In genomic region chr12:76818120-76818519, GRCm38 (mm10) we compare ENCODE assay signal across 11 mouse cellular contexts. TPM values are rescaled to one million over a fixed set of nuclear protein-coding genes. Genes with fewer than 3 reads are reported as not detected.
DNase-seq lines count a peak whose midpoint lies in the region; ATAC-seq and TF ChIP-seq lines count a peak whose summit lies in the region.
"Had no signal": no experiment of that assay in that cellular context is flagged by ENCODE, and none has a peak within 500 bp of the region (broad histone marks: within the 10 kb centered on the region; RNA-seq: fewer than 3 reads in every experiment).

No protein-coding gene starts in this region.

- WGBS in heart, embryonic 11.5 days (ENCODE audit: insufficient replicate concordance), result 72% methylated on average over 4 of the region's 4 CpGs

- H3K4me3 ChIP-seq in heart, embryonic 11.5 days (ENCODE audit: low read depth, low read length), result no peak overlapping the region

- no peak overlapping the region for H3K4me2 ChIP-seq in heart, embryonic 11.5 days

- no peaks in the 10 kb centered on the region for H3K9me3 ChIP-seq in heart, embryonic 11.5 days (replicated peaks; ENCODE audit: control insufficient read depth, low read length)

- peaks cover 26% of the 10 kb centered on the region for H3K27me3 ChIP-seq in heart, embryonic 11.5 days (ENCODE audit: control insufficient read depth, insufficient read depth, low read length)

- 0 out of 2 replicates have a peak, but pooled peaks cover 2% of the 10 kb centered on the region for H3K4me1 ChIP-seq in heart, embryonic 11.5 days (ENCODE audit: control insufficient read depth, insufficient read depth, low read length)

- ATAC-seq in erythroblast, adult 5-6 weeks (replicated peaks; ENCODE audit: low FRiP score, poor library complexity, severe bottlenecking), result no peak
- ATAC-seq in heart, embryonic 11.5 days (replicated peaks; ENCODE audit: insufficient number of reproducible peaks, low FRiP score, low TSS enrichment), result no peak
- ATAC-seq: Patski had no signal

- H3K27ac ChIP-seq in heart, embryonic 11.5 days (ENCODE audit: low read depth, low read length), result no peak overlapping the region

- no peak for TF ChIP-seq CTCF in brain, embryonic 14.5 days (IDR thresholded peaks at IDR 0.05; ENCODE audit: borderline replicate concordance, extremely low read depth, insufficient read depth, insufficient read length)

- peak; percentile 86 for DNase-seq in ES-CJ7 (ENCODE audit: low read depth, low spot score)
- peak; percentile 38 for DNase-seq in brain, embryonic 14.5 days (ENCODE audit: low read depth)
- DNase-seq in kidney, adult 11 months, result peak; percentile 63
- DNase-seq in lung, adult 18-20 months, result peak; percentile 79 to 88
- DNase-seq in testis, postnatal 10 days (ENCODE audit: low spot score), result no peak
- DNase-seq in right cerebral cortex, adult 18-20 months, result no peak
- DNase-seq: heart, adult 18-20 months; thymus, postnatal 36 days had no signal

- TF ChIP-seq POLR2A in brain, embryonic 14.5 days (IDR thresholded peaks at IDR 0.05; ENCODE audit: borderline replicate concordance, extremely low read depth, insufficient read depth, insufficient read length, poor library complexity, severe bottlenecking), result no peak

- H3K36me3 ChIP-seq in heart, embryonic 11.5 days (ENCODE audit: control insufficient read depth, insufficient read depth, low read length), result no peaks in the 10 kb centered on the region

- no peak overlapping the region for H3K9ac ChIP-seq in heart, embryonic 11.5 days (ENCODE audit: low read depth, low read length)

RNA-seq across cellular contexts. Expression of gene Rab15, which starts 4.6 kb away (rescaled TPM):
- 27.4 and 37.6 TPM in 2 replicates for polyA plus RNA-seq in brain, embryonic 14.5 days (2012; rRNA removed)
- not detected in 2 replicates for total RNA-seq in erythroblast, adult 5-6 weeks (2015; ENCODE audit: low replicate concordance)
- 0.26 TPM in 1 of 2 replicates, not detected in the other for total RNA-seq in erythroblast, adult 5-6 weeks (2017; ENCODE audit: low replicate concordance)
- 1.5 and 1.8 TPM in 2 replicates for polyA plus RNA-seq in heart, embryonic 11.5 days (2014; fragmentation: Nextera tagmentation; extraction: Ambion mirVana)

RNA-seq across cellular contexts. Expression of gene Gpx2, which starts 22.8 kb away (rescaled TPM):
- polyA plus RNA-seq in brain, embryonic 14.5 days (2012; rRNA removed), result 0.15 and 0.22 TPM in 2 replicates
- not detected in 2 replicates for total RNA-seq in erythroblast, adult 5-6 weeks (2015; ENCODE audit: low replicate concordance)
- total RNA-seq in erythroblast, adult 5-6 weeks (2017; ENCODE audit: low replicate concordance), result 0.28 TPM in 1 of 2 replicates, not detected in the other
- polyA plus RNA-seq in heart, embryonic 11.5 days (2014; fragmentation: Nextera tagmentation; extraction: Ambion mirVana), result 0.36 TPM in 1 of 2 replicates, not detected in the other
- polyA plus RNA-seq: Patski had no signal

RNA-seq across cellular contexts. Expression of gene Fntb, which starts 52.7 kb away (rescaled TPM):
- polyA plus RNA-seq in brain, embryonic 14.5 days (2012; rRNA removed), result 40.0 and 41.1 TPM in 2 replicates
- 45.4 and 161 TPM in 2 replicates for total RNA-seq in erythroblast, adult 5-6 weeks (2015; ENCODE audit: low replicate concordance)
- total RNA-seq in erythroblast, adult 5-6 weeks (2017; ENCODE audit: low replicate concordance), result 23.5 and 48.1 TPM in 2 replicates
- 30.7 and 34.2 TPM in 2 replicates for polyA plus RNA-seq in heart, embryonic 11.5 days (2014; fragmentation: Nextera tagmentation; extraction: Ambion mirVana)

RNA-seq across cellular contexts. Expression of gene Churc1, which starts 52.8 kb away (rescaled TPM):
- polyA plus RNA-seq in brain, embryonic 14.5 days (2012; rRNA removed), result 61.9 and 63.6 TPM in 2 replicates
- total RNA-seq in erythroblast, adult 5-6 weeks (2015; ENCODE audit: low replicate concordance), result 2.9 and 30.9 TPM in 2 replicates
- 14.1 and 41.3 TPM in 2 replicates for total RNA-seq in erythroblast, adult 5-6 weeks (2017; ENCODE audit: low replicate concordance)
- 146 and 148 TPM in 2 replicates for polyA plus RNA-seq in heart, embryonic 11.5 days (2014; fragmentation: Nextera tagmentation; extraction: Ambion mirVana)

Comparison
In these comparisons a context has a peak if more than half of its experiments do, and no peak if none do; other contexts are left out.
1. DNase-seq: peak in ES-CJ7 (single experiment), brain, embryonic 14.5 days (single experiment), kidney, adult 11 months (single experiment) and lung, adult 18-20 months (2 of 2); none in testis, postnatal 10 days (single experiment) and right cerebral cortex, adult 18-20 months (single experiment).
2. RNA of gene Rab15, which starts 4.6 kb away (polyA plus RNA-seq): 27.4 to 37.6 TPM in brain, embryonic 14.5 days; 1.5 to 1.8 TPM in heart, embryonic 11.5 days; every median in the first group is over 10 times any median in the second.